Comparison of ENCODE assay signal across 8 mouse cellular contexts in genomic region chr5:43948748-43949275, GRCm38 (mm10). TPM values are rescaled to one million over a fixed set of nuclear protein-coding genes. Genes with fewer than 3 reads are reported as not detected.
A peak's percentile ranks its signal among the peaks of the same experiment; 100 is the strongest.
DNase-seq lines count a peak whose midpoint lies in the region; ATAC-seq lines count a peak whose summit lies in the region.

No protein-coding gene starts in this region.

- ATAC-seq in CD4-positive, CD25-positive, alpha-beta regulatory T cell, adult 4 months, result peak; percentile 8
- 0 out of 2 replicates have a peak, but pooled peaks have one; percentile 17 for ATAC-seq in forebrain, embryonic 13.5 days
- 0 out of 2 replicates have a peak, but pooled peaks have one; percentile 46 for ATAC-seq in hindbrain, embryonic 13.5 days (ENCODE audit: low FRiP score)
- no peak for ATAC-seq in limb, embryonic 15.5 days (ENCODE audit: insufficient number of reproducible peaks, low FRiP score, low TSS enrichment, low read depth)
- peak; percentile 45 for ATAC-seq in midbrain, embryonic 15.5 days (replicated peaks)

- 2% methylated on average over 8 of the region's 8 CpGs for WGBS in forebrain, embryonic 13.5 days
- WGBS in hindbrain, embryonic 13.5 days, result 3% methylated on average over 8 of the region's 8 CpGs
- 4% methylated on average over 8 of the region's 8 CpGs for WGBS in limb, embryonic 15.5 days
- 3% methylated on average over 8 of the region's 8 CpGs for WGBS in midbrain, embryonic 15.5 days

- H3K4me3 ChIP-seq in forebrain, embryonic 13.5 days, result no peak overlapping the region
- H3K4me3 ChIP-seq in hindbrain, embryonic 13.5 days, result no peak overlapping the region
- 0 out of 2 replicates have a peak overlapping the region, but pooled peaks have one; percentile 1 for H3K4me3 ChIP-seq in limb, embryonic 15.5 days
- H3K4me3 ChIP-seq in midbrain, embryonic 15.5 days, result peak overlapping the region; percentile 35

- no peak overlapping the region for H3K9ac ChIP-seq in forebrain, embryonic 13.5 days
- H3K9ac ChIP-seq in hindbrain, embryonic 13.5 days, result peak overlapping the region; percentile 35; the same call in 1 of the 2 replicates
- no peak overlapping the region for H3K9ac ChIP-seq in limb, embryonic 15.5 days
- H3K9ac ChIP-seq in midbrain, embryonic 15.5 days, result no peak overlapping the region

- H3K4me2 ChIP-seq in forebrain, embryonic 13.5 days, result peak overlapping the region; percentile 73
- peak overlapping the region; percentile 72 for H3K4me2 ChIP-seq in hindbrain, embryonic 13.5 days
- H3K4me2 ChIP-seq in limb, embryonic 15.5 days, result peak overlapping the region; percentile 56
- peak overlapping the region; percentile 81 for H3K4me2 ChIP-seq in midbrain, embryonic 15.5 days

- H3K9me3 ChIP-seq in forebrain, embryonic 13.5 days (replicated peaks), result no peaks in the 10 kb centered on the region
- H3K9me3 ChIP-seq in hindbrain, embryonic 13.5 days, result no peaks in the 10 kb centered on the region
- H3K9me3 ChIP-seq in limb, embryonic 15.5 days, result no peaks in the 10 kb centered on the region
- H3K9me3 ChIP-seq in midbrain, embryonic 15.5 days, result no peaks in the 10 kb centered on the region

- H3K36me3 ChIP-seq in forebrain, embryonic 13.5 days (ENCODE audit: poor library complexity, severe bottlenecking), result no peaks in the 10 kb centered on the region
- no peaks in the 10 kb centered on the region for H3K36me3 ChIP-seq in hindbrain, embryonic 13.5 days
- no peaks in the 10 kb centered on the region for H3K36me3 ChIP-seq in limb, embryonic 15.5 days
- H3K36me3 ChIP-seq in midbrain, embryonic 15.5 days (replicated peaks), result no peaks in the 10 kb centered on the region

- peaks cover 16% of the 10 kb centered on the region for H3K4me1 ChIP-seq in forebrain, embryonic 13.5 days
- peaks cover 16% of the 10 kb centered on the region for H3K4me1 ChIP-seq in hindbrain, embryonic 13.5 days (replicated peaks)
- peaks cover 24% of the 10 kb centered on the region for H3K4me1 ChIP-seq in limb, embryonic 15.5 days
- peaks cover 18% of the 10 kb centered on the region for H3K4me1 ChIP-seq in midbrain, embryonic 15.5 days

- DNase-seq in adrenal gland, adult 18-20 months (ENCODE audit: low spot score in 2 of 2), result peak; percentile 13 to 32
- DNase-seq in urinary bladder, adult 2 months (ENCODE audit: low spot score), result peak; percentile 44
- no peak for DNase-seq in left cerebral cortex, adult 8-10 months (ENCODE audit: low spot score in 2 of 2)

- no peak overlapping the region for H3K27ac ChIP-seq in forebrain, embryonic 13.5 days
- no peak overlapping the region for H3K27ac ChIP-seq in hindbrain, embryonic 13.5 days
- H3K27ac ChIP-seq in limb, embryonic 15.5 days, result peak overlapping the region; percentile 84
- H3K27ac ChIP-seq in midbrain, embryonic 15.5 days, result no peak overlapping the region

- peaks cover 3% of the 10 kb centered on the region; the same call in 1 of the 2 replicates for H3K27me3 ChIP-seq in forebrain, embryonic 13.5 days
- H3K27me3 ChIP-seq in hindbrain, embryonic 13.5 days, result peaks cover 4% of the 10 kb centered on the region; the same call in 1 of the 2 replicates
- no peaks in the 10 kb centered on the region for H3K27me3 ChIP-seq in limb, embryonic 15.5 days
- H3K27me3 ChIP-seq in midbrain, embryonic 15.5 days (replicated peaks), result no peaks in the 10 kb centered on the region

RNA-seq across cellular contexts. Expression of gene Fgfbp1, which starts 32.8 kb away (rescaled TPM):
- polyA plus RNA-seq in CD4-positive, CD25-positive, alpha-beta regulatory T cell, adult 4 months (2017; shearing (Covaris generic)), result not detected
- total RNA-seq in adrenal gland, adult 18-20 months (2021), result not detected
- polyA plus RNA-seq in forebrain, embryonic 13.5 days (2015; fragmentation: Nextera tagmentation; extraction: Ambion mirVana), result 1.3 and 1.4 TPM in 2 replicates
- polyA plus RNA-seq in hindbrain, embryonic 13.5 days (2015; fragmentation: Nextera tagmentation; extraction: Ambion mirVana), result 2.5 and 2.8 TPM in 2 replicates
- 194 and 204 TPM in 2 replicates for polyA plus RNA-seq in limb, embryonic 15.5 days (2015; fragmentation: Nextera tagmentation; extraction: Ambion mirVana)
- polyA plus RNA-seq in midbrain, embryonic 15.5 days (2015; fragmentation: Nextera tagmentation; extraction: Ambion mirVana), result 14.4 and 16.6 TPM in 2 replicates
- polyA plus RNA-seq in urinary bladder, adult 2 months (2012; rRNA removed), result not detected in 2 replicates
- 1 to 10 TPM; 2.7 to 4.4 (median 3.3) TPM for total RNA-seq in left cerebral cortex, adult 8-10 months (2022)

RNA-seq across cellular contexts. Expression of gene Gm7879, which starts 35.9 kb away (rescaled TPM):
- polyA plus RNA-seq in CD4-positive, CD25-positive, alpha-beta regulatory T cell, adult 4 months (2017; shearing (Covaris generic)), result not detected
- 10 to 100 TPM; 13.8 to 16.5 TPM for total RNA-seq in adrenal gland, adult 18-20 months (2021)
- polyA plus RNA-seq in forebrain, embryonic 13.5 days (2015; fragmentation: Nextera tagmentation; extraction: Ambion mirVana), result 0.59 and 1.00 TPM in 2 replicates
- 0.31 and 0.77 TPM in 2 replicates for polyA plus RNA-seq in hindbrain, embryonic 13.5 days (2015; fragmentation: Nextera tagmentation; extraction: Ambion mirVana)
- polyA plus RNA-seq in limb, embryonic 15.5 days (2015; fragmentation: Nextera tagmentation; extraction: Ambion mirVana), result 0.45 TPM in 1 of 2 replicates, not detected in the other
- polyA plus RNA-seq in midbrain, embryonic 15.5 days (2015; fragmentation: Nextera tagmentation; extraction: Ambion mirVana), result 0.83 TPM in 1 of 2 replicates, not detected in the other
- 0.49 and 0.80 TPM in 2 replicates for polyA plus RNA-seq in urinary bladder, adult 2 months (2012; rRNA removed)
- 10 to 100 TPM in 3 of 4 experiments, 1 to 10 TPM in 1; 9.8 to 14.9 (median 12.7) TPM for total RNA-seq in left cerebral cortex, adult 8-10 months (2022)

Comparison
In these comparisons a context has a peak if more than half of its experiments do, and no peak if none do; other contexts are left out.
1. DNase-seq: peak in adrenal gland, adult 18-20 months (2 of 2) and urinary bladder, adult 2 months (single experiment); none in left cerebral cortex, adult 8-10 months (0 of 2).
2. H3K4me3 ChIP-seq: peak in limb, embryonic 15.5 days (single experiment) and midbrain, embryonic 15.5 days (single experiment); none in forebrain, embryonic 13.5 days (single experiment) and hindbrain, embryonic 13.5 days (single experiment).
3. RNA of gene Fgfbp1, which starts 32.8 kb away (polyA plus RNA-seq): 194 to 204 TPM in limb, embryonic 15.5 days; 14.4 to 16.6 TPM in midbrain, embryonic 15.5 days, 2.5 to 2.8 TPM in hindbrain, embryonic 13.5 days, 1.3 to 1.4 TPM in forebrain, embryonic 13.5 days, not detected in urinary bladder, adult 2 months and not detected in CD4-positive, CD25-positive, alpha-beta regulatory T cell, adult 4 months; every median in the first group is over 10 times any median in the second.
4. Peak in every context shown above with its lines, with median percentiles within 50 percentile points of each other: H3K4me2 ChIP-seq.